Mouse (Mus musculus): ENCODE data around the gene Ptafr. TPM values are rescaled to one million over a fixed set of nuclear protein-coding genes. Genes with fewer than 3 reads are reported as not detected.

The Ptafr gene
- total RNA-seq (2021): 1 to 10 TPM; 1.0 to 1.1 TPM
- long read RNA-seq, experiment 1, partial matches to known transcripts: 0 of 1 reads
- long read RNA-seq, experiment 1, other reads (novel, unspliced or antisense): 1 of 1 reads
- long read RNA-seq, experiment 2, partial matches to known transcripts: 0 of 1 reads
- long read RNA-seq, experiment 2, other reads (novel, unspliced or antisense): 1 of 1 reads

DNA sequence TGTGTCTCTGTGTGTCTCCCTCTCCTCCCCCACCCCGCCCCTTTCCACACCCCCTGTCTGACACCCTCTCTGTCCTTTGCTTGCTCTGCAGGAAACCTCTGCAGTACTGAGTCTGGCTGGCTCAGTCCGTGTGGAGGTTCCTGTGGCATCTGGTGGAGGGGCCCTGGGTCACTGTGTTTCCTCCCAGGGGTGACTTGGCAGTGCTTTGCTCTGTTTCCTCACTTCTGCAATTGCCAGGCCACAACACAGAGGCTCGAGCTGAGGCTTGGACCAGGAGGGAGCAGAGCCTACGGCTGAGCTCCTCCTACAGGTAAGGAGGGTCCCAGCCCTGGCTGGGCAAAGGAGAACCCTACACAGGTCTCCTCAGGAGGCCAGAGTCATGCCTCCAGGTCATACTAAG, at the start of gene Ptafr:
Gene Ptafr, plus strand, starts transcription at position 103 of the 400 bp plus-strand sequence.
- peak; percentile 44 for DNase-seq

DNA sequence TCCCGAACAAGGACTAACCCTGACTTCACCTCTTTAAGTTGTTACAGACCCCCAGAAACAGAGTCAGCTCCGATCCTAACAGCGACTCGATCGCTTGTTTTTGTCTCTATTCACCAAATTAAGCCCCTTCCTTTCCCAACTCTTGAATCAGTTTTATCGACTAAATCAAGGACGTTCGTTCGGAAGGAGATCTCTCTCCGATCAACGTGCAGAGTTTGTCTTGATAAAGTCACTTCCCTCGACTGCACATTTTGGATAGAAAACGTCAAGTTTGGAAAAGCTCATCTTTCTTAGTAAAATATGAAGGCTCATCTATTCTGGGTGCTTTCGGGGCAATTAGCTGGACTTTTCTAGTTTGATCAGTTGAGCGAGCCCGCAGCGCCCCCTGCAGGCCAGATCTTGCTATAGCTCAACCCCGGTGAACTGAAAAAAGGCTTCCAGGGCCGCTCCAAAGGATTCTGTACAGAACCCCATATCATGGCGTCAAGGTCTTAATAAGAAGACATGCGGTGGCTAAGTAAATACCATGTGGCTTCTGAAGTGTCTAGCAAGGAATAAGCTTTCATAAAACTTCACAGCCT, 49.2 kb upstream of the Ptafr start:
- peak; percentile 75 for DNase-seq

DNA sequence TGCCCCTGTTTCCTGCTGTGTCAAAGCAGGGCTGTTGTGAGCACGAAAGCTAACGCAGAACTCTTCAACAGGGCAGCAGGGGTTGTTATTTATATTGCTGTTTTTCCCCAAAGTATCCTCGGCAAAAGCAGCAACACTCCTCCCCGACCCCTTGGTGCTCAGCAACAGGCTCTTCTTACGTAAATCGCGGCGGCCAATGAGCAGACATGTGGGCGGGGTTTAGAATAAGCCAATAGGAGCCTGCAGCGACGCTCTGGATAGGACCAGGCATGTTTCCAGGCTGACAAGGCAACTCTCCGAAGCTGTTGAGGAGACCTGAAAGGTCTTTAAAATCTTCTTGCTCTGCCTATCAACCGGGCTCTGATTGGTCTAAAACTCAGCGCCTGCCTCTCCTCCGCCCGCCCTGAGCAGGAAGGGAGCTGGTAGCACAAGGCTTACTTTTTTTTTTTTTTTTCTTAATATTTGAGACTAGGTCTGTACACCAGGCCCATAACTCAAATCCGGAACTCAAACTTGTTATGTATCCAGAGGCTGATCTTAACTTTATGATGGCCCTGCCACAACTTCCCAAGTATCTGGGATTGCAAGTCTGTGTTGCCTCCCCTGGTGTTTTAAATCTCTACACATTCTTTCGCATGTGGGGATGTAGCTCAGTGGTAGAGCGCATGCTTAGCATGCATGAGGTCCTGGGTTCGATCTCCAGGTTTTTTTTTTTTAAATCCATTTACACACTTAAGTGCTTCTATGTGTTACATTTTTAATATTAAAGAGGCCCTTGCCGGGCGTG, 48.3 kb upstream of the Ptafr start:
- DNase-seq: peak; percentile 94

DNA sequence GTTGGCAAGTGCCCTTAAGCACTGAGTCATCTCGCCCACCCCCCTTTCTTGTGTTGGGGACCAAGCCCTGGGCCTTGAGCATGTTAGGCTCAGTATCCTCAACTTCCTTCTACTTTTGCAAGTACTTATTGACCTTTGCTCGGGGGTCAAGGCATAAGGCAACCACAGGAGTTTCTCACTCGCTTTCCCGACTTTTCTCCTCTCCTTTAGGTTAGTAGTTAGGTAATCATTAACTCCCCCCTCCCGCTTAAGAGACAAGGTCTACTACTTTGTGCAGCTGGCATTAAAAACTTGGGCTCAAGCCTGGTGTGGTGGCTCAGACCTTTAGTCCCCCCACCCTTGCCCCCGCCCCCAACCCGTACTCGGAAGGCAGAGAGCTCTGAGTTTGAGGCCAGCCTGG, 45.8 kb upstream of the Ptafr start:
- DNase-seq: no peak

DNA sequence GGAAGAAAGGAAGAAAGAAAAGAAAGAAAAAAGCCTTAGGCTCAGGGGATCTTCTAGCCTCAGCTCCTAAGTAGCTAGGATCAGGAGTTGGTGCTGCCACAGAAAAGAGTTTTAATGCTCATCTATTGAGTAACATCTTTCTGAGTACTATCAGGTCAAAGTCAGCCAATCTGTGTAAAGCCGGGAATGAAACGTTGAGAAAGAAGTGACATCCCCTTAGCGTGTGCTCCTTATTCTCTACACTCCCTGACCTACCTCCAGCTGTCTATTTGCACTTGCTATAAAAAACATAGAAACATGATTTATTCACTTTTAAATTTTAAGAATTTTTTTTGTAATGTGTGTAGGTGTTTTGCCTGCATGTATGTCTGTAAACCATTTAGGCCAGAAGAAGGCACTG, 44.7 kb upstream of the Ptafr start:
- no peak for DNase-seq

DNA sequence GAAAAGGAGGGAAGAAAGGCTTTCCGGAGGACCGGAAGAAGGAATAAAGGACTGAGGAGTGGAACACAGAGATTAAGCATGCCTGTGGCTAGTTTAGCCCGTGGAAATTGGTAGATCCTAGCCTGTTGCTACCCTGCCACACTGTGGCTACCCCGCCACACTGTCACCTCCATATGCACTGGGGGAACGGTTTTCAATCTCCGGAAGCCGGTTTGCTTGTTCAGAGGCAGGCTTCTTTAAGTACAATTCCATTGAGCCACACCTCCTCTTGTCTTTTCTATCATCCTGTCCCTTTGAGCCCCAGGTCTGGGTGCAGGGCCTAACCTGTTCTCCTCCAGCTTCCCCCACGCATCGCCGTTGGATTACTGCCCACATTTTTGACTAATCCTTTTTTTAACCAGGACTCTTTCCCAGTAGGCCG, 39.5 kb upstream of the Ptafr start:
- no peak for DNase-seq

DNA sequence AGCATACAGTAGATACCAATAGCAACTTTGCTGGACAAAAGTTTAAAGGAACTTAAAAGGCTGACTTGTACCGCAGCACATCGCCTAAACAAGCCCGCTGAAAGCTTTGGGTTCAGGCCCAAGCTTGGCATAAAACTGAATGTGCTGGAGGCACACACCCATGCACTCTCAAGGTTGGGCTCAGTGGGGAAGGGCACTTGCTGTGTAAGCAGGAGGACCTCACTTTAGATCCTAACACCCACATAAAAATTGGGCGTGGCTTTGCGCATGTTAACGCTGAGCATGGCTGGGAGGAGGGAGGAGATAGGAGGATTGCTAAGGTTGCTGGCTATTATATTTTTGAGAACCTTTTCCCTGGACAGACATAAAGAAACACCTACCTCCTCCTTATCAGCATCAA, 39.1 kb upstream of the Ptafr start:
- DNase-seq: no peak

DNA sequence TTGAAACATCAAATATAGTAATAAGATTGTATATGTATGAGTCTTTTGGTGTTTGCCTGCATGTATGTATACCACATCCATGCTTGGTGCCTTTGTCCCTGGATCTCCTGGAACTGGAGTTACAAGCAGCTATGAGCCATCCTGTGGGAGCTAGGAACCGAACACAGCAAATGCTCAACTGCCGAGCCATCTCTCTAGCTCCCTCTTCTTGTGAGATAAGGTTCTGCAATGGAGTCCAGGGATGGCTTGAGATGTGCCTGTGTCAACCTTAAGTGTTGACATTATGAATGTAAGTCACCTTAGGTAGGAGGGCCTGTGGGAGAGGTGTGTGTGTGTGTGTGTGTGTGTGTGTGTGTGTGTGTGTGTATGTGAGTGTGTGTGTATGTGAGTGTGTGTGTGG, 37.2 kb upstream of the Ptafr start:
- no peak for DNase-seq

DNA sequence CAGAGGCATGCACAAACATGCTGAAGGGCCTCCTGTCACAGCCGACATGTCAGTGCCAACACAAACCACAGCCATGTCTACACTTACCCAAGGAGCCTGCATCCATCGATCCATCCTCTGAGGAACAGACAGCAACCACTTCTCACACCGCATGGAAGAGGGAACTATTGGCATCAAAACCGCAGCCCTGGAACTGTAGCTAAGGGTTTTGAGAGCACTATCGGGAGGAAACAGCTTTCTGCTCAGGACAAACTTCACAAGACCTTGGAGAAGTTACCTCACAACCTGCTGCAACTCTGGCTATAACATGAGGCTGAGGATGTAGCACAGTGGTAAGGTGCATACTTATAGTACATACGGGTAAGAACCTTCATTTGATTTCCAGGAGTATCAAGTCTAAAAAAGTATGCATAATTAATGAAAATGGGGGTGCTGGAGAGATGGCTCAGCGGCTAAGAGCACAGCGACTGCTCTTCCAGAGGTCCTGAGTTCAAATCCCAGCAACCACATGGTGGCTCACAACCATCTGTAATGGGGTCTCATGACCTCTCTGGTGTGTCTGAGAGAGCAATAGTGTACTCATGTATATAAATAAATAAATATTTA, 35.8 kb upstream of the Ptafr start:
- DNase-seq: no peak

DNA sequence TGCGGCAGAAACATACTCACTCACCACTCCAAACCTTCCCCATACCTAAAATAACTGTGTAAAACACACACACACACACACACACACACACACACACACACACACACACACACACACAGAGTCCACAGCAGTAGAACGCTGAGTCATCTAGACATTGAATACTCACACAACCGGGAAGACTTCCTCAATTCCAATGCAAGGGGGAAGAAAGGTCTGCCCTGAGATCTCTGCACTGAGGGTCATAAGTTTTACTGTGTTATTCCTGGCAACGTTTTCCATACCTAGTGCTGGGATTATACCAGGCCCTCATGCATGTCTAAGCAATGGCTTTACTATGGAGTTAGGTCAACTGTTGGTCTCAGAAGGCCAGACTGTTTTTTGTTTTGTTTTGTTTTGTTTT, 34.5 kb upstream of the Ptafr start:
- DNase-seq: no peak

DNA sequence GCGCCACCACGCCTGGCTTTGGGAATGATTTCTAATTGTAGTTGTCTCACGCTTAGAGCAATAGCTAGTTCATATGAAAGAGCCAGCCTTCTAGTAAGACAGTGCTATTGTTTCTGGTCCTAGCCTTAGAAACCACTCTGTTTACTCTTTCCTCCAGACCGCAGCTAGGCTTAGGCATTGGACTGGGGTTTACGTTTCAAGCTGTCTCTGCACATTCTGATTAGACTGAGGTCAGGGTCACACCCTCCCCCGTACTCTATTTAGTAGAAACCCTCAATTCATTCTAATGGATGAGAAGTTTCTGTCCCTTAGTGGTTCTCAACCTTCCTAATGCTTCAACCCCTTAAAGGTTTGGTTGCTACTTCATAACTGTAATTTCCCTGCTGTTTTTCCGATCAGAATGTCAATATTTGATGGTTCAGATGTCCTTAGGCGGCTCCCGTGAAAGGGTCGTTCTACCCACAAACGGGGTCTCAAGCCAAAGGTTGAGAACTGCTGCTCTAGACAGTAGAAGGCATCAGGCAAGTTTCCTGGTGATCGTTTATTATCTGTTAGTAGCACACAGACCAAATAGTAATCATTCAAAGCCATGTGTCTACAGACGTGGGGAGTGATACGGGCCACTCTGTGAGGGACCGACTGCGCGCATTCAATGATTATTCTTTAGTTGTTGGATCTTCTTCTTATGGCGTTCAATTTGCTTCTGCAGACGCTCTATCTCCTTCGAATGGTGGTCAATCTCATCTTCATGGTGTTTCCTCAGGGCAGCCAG, 33.6 kb upstream of the Ptafr start:
- no peak for DNase-seq

DNA sequence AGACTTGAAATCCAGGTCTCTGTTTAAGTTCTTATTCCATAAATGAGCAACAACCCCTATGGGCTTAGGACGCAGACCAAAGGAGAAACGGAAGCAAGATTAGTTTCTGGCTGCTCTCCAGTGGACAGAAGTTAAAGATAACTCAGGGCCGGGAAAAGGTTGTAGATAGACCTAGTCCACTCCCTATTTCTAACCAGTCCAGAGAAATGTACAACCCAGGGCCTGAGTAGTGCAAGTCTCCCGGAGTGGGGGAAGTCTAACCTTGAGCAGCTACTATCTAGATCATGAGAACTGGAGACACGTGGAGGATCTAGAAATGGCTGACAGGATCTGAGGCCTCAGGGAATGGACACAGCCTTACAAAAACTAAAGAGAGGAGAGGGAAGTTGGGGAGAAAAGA, 31.4 kb upstream of the Ptafr start:
- no peak for DNase-seq

DNA sequence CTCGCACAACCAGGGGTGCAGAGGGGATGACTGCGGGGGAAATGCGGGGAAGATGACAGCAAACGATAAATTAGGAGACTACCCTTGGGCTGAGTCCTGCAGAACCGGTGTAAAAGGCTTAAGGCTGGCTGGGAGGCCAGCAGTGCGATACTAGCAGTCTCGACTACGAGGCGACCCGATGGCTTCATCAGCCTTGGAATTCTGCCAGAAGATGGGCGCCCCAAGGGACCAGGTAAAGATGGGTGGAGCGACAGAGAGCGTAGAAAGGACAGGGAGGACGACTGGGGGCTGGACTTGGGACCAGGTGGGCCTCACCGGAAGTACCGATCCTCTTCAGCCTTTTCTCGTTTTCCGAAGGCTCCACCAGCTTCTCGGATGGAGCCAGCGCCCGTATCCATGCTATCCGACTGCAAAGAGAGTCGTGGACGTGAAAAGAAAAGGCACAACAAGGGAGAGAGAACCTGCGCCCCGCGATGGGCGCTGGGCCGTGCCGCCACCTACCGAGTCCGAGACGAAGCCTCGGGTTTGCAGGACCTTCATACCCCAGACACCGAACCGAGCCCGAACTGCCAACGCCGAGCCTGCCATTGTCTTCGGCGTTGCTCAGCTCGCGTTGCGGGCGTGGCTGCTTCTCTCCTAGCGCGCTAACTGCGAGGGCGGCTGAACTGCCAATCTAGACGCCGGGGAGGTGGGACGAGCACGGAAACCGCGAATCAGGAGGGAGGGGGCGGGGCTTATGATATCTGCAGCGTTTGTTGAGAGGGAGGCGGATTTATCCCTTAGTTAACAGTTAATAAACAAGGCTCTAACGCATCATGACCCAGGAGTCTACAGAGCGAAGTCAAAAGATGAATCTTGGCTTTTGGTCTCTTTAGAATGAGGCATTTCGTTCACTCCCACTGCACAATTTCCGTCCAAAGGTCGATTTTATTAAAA, 30.6 kb upstream of the Ptafr start, which contains the start of gene Atpif1:
Gene Atpif1, minus strand, starts transcription at position 679 of the 936 bp plus-strand sequence.
- peak; percentile 89 for DNase-seq

DNA sequence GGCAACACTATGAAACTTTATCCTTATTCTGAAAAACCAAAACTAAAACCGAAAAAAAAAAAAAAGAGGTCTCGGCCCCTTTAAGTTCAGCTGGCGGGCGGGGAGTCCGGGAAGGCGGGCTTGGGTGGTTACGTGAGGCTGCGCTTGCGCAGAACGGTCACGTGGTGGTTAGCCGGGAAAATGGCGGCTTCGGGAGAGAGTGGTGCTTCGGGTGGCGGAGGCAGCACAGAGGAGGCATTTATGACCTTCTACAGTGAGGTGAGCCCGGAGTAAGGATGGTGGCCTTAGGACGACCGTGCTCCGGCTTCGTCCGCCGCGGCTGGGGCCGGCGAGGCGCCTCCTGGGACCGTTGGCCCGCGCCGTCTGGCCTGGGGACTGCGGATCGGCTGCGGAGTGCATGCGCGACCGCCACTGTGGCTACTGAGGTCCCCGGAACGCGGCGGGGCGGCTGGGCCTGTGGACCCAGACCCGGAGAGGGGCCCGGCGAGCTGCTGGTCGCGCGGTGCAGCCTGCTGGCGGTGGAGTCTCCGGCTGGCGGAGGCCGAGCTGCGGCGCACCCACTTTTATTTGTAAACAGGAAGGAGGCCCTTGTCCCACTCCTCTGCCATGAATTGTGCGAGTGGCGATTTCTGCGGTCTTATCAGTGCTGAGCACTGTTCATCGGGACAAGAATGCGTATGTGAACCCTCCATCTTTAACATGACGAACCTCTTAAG, 28.3 kb upstream of the Ptafr start, which contains the start of gene Dnajc8:
Gene Dnajc8, plus strand, starts transcription at position 145 of the 716 bp plus-strand sequence.
- DNase-seq: peak; percentile 91

DNA sequence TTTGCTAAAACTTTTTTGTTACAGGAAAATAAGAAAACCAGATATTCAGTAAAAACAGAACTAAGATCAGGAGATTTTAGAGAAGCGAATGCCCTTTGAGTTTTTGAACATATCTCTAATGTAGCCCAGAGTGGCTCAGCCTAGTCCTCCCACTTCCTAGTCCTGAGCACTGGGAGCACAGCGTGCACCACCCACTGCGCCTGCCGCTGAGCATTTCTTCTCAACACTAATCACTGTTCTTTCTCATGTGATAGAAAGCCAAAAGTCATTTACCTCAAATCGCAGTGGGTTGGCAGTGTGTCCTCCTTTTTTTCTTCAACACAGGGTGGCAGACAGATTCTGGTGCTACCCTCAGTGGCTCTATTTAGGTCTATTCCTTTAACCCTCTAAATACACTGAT, 24.4 kb upstream of the Ptafr start:
- no peak for DNase-seq

DNA sequence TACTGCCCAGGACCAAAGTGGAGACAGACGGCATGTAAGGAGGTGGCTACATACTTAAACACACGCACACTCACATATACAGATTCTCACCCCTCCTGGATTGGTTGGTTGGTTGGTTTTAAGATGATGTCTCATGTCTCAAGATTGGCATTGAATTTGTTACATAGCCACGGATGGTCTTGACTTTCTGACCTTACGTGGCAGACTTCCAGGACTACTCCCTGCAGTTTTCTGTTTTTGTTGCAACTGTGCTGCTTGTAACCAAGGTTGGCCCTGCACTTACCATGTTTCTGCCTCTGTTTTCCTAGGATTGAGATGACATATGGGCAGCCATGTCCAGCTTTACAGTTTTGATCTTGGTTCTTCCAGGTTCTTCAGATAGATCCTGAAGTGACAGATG, 22.5 kb upstream of the Ptafr start:
- DNase-seq: no peak

DNA sequence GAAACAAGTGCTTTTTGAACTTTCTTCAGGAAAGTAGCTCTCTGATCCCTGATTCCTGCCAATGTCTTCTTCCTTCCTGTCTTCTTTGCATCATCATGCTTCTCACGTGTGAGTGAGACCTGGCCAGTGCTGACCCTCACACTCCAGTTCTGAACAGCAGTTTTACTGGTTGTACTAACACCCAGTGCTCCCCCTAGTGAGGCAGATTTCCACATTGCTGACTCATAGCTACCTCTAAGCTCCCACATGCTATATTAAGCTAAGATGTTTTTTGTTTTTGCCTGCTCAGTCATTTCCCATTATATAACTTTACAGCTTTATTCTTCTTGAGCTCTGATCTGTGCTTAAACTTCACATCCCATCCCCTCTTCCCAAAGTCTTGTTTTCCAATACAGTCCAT, 21.1 kb upstream of the Ptafr start:
- DNase-seq: no peak

DNA sequence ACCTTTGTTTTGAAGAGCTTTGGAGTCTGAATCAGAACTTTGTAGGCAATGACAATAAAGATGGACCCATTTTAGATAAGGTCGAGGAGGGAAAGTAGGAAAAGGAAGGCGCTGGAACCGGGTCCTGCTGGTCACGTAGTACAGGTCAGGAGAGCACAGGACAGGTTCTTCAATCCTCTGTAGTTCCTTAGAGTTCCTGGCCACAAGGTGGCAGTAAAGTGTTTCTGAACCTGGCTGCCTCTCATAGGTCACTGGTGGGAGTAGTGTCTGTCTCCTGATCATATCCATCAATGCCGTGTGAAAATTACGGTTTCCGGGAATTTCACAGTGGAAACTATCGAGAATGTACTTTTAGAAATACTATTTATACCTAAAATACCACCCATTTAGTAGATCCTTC, 18.0 kb upstream of the Ptafr start:
- DNase-seq: no peak

DNA sequence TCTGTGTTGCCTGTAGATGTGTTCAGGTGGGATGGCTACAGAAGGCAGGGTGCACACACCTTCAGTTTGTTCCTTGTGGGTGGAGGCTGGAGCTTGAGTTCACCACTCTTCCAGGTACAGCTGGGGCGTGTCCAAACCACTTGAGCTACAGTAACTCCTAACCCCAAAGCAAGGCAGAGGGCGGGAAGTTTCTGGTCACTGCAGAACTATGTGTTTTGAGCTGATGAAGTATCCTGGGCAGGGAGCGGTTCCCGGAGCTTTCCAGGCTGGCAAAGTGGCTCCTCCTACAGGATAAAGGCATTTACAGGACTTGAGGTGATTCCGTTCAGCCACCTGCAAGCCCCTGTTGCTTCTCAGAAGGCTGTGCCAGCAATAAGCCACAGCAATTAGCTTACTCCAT, 9.6 kb upstream of the Ptafr start:
- DNase-seq: no peak

DNA sequence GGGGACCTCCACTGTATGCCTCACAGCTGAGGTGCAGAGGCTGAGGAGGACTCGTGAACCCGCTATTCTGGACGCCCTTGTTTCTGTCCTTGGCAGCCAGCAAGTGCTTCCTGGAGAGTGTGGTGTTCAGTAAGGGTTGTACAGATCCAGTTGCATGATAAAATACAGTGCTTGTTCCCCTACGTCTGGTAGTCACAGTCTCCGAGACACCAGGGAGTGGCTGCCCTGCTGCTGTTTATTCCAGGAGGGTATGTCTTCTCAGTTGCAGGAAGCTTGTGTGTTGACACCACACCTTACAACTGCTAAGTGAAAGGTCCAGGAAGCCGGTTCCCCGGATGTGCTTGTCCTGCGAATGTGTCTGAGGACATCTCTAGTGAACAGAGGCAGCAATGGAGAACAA, 9.2 kb upstream of the Ptafr start:
- DNase-seq: no peak
